Mouse (Mus musculus): ENCODE results near the gene Hist1h2bf.
"Not testable (repeated sequence)": the region's sequence is repeated elsewhere in the genome, so short reads cannot be mapped to it uniquely, and the experiment has no call there.

GRCm38 (mm10) chr13:23622175-23622671 lies 48.2 kb upstream of the Hist1h2bf start, which contains the start of gene Hist1h1e:
- TF ChIP-seq CTCF (IDR thresholded peaks at IDR 0.05; ENCODE audit: low read depth), result not testable (repeated sequence)
- TF ChIP-seq EP300 (IDR thresholded peaks at IDR 0.05; ENCODE audit: low read depth), result peak; percentile 72

Data from liver, embryonic 14.5 days (tissue).